Mouse (Mus musculus) lung, postnatal 4 days (tissue): ENCODE measurements around the gene Gm7271.

Experiments used
- DNase-seq, 2 experiments: peaks; one replicate each; pipeline ENCODE4 v3.0.0; 2021

Gm7271 gene

GRCm38 (mm10) chr5:76483811-76484210, at the start of gene Gm7271:
Gene Gm7271 (plus strand): TSS chr5:76484040.
- DNase-seq = no peak

GRCm38 (mm10) chr5:76437100-76437499, 46.7 kb upstream of the Gm7271 start:
- DNase-seq = peak; percentile 33 to 63

- no peak for DNase-seq
Observed at GRCm38 (mm10) chr5:76437696-76438095, 46.1 kb upstream of the Gm7271 start.

- no peak for DNase-seq
Observed at GRCm38 (mm10) chr5:76441431-76441830, 42.4 kb upstream of the Gm7271 start.

GRCm38 (mm10) chr5:76474931-76475330, 8.9 kb upstream of the Gm7271 start:
- DNase-seq = no peak

GRCm38 (mm10) chr5:76476873-76477272, 7.0 kb upstream of the Gm7271 start:
- no peak for DNase-seq

GRCm38 (mm10) chr5:76477764-76478163, 6.1 kb upstream of the Gm7271 start:
- DNase-seq = no peak

GRCm38 (mm10) chr5:76495126-76495525, 11.3 kb downstream of the Gm7271 start:
- no peak for DNase-seq

GRCm38 (mm10) chr5:76522446-76522845, 38.6 kb downstream of the Gm7271 start:
- no peak for DNase-seq

- DNase-seq = no peak
Observed at GRCm38 (mm10) chr5:76524623-76525022, 40.8 kb downstream of the Gm7271 start.

- DNase-seq = no peak
Observed at GRCm38 (mm10) chr5:76525066-76525465, 41.2 kb downstream of the Gm7271 start.

- DNase-seq = no peak
Observed at GRCm38 (mm10) chr5:76525829-76526228, 42.0 kb downstream of the Gm7271 start.

GRCm38 (mm10) chr5:76529040-76529703, 45.3 kb downstream of the Gm7271 start, which contains the start of gene Exoc1:
Gene Exoc1 (plus strand): TSS chr5:76529311.
- DNase-seq = peak; percentile 95 to 96

- DNase-seq = no peak
Observed at GRCm38 (mm10) chr5:76529704-76530066, 45.8 kb downstream of the Gm7271 start.

GRCm38 (mm10) chr5:76533186-76533585, 49.3 kb downstream of the Gm7271 start:
- no peak for DNase-seq

- no peak for DNase-seq
Observed at GRCm38 (mm10) chr5:76536231-76536630, 52.4 kb downstream of the Gm7271 start.

- DNase-seq = no peak
Observed at GRCm38 (mm10) chr5:76537578-76537977, 53.7 kb downstream of the Gm7271 start.

- DNase-seq = no peak
Observed at GRCm38 (mm10) chr5:76540181-76540580, 56.3 kb downstream of the Gm7271 start.

GRCm38 (mm10) chr5:76540842-76541241, 57.0 kb downstream of the Gm7271 start:
- DNase-seq = no peak

GRCm38 (mm10) chr5:76543200-76543599, 59.4 kb downstream of the Gm7271 start:
- no peak for DNase-seq

- no peak for DNase-seq
Observed at GRCm38 (mm10) chr5:76550426-76550825, 66.6 kb downstream of the Gm7271 start.

GRCm38 (mm10) chr5:76565321-76565720, 81.5 kb downstream of the Gm7271 start:
- peak; percentile 55 to 81 for DNase-seq
